Mouse (Mus musculus) frontal cortex, postnatal 36 days (tissue): ENCODE measurements around the gene Iqcf6.
"Not testable (repeated sequence)": the region's sequence is repeated elsewhere in the genome, so short reads cannot be mapped to it uniquely, and the experiment has no call there.

Source experiments
- DNase-seq, 2 experiments: peaks; one replicate each; pipeline ENCODE4 v3.0.0; 2022; ENCODE audit warnings: low spot score in 2 of 2

Iqcf6 gene

DNA sequence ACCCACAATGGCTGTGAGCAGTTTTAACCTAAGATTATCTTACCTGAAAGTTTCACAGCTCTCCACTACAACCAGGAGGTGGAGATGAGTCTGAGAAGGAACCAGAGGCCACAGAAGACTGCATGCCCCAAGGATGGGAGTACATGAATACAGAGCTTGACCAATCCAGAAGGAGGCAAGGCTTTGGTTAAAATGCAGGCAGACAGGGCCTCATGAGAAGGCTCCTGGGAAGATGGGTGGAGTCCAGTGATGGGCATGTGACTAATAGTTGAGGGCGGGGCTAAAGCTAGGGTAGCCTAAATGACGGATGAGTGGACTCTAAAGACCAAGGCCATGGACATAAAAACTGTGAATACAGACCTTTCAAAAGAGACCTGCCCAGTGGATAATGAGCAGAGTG, at the start of gene Iqcf6:
Gene Iqcf6 (plus strand): TSS at position 301 of the 400 bp plus-strand sequence.
- no peak for DNase-seq

DNA sequence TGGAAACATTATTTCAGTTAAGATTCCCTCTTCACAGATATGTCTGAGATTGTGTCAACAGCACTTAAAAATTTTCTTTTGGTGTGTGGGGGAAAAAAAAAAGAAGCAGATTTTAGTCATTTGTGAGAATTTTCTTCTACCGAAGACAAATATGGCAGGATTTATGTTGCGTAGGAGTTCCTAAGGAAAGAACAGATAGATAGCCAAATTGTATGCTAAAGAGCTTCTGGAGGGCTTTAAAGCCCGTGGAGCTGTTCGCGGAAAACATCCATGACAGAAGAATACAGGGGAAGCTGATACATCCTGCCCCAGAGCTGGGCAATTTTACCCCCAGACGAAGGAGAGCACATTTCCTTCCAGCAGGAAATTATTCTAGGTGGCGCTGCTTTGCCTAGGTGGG, 46.4 kb upstream of the Iqcf6 start:
- peak in 1 of 2 experiments; percentile 23 for DNase-seq

DNA sequence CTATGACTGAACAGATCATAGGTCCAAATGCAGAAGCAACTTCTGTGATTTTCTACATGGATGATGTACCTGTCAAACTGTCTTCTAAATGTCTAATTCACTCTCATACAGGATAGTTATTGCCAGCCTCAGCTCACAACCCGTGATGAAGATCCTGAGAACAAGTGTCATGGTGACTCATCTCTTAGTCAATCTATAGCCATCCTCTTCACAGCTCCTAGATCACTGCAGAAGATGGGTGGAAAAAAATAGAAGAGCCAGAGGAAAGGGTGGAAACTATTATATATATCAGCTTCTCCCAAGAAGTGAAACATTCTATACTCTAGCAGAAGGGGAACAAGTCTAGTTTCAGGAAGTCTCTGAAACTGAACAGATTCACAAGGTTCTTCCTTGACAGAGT, 43.8 kb upstream of the Iqcf6 start:
- no peak for DNase-seq

DNA sequence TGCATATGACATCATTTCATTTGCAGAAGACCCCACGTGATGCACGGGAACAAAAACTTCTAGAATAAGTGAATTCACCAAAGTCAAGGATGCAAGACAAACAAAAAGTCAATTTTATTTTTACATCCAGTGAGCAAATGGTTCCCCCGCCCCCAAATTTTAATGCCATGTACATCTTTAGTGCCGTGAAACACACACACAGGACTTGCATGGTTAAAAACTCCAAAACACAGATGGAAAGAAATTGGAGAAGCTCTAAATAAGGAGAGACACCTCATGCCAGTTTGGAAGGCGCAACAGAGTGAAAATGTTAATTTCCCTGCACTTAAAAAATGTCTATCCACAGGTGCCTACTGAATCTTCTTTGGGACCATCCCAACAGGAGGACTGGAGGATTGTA, 34.2 kb upstream of the Iqcf6 start:
- no peak for DNase-seq

DNA sequence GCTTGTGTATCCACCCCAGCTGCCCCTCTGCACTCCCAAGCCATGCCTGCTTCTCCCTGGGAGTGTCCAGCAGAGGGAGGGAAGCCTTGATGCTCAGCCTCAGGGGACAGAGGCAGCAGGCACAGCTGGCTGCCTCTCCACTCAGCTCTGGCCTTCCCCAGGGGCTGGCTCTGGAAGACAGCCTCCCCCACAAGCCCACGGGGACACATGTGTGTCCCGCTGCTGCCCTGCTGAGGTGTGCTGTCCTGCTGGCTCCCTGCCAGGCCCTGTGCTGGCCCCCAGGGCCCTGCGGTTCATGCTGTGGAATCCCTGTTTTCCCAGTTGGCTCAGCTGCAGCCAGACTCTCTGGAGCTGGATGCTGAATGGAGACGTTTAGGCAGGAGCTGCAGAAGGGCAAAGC, 31.0 kb upstream of the Iqcf6 start:
- not testable (repeated sequence) for DNase-seq

DNA sequence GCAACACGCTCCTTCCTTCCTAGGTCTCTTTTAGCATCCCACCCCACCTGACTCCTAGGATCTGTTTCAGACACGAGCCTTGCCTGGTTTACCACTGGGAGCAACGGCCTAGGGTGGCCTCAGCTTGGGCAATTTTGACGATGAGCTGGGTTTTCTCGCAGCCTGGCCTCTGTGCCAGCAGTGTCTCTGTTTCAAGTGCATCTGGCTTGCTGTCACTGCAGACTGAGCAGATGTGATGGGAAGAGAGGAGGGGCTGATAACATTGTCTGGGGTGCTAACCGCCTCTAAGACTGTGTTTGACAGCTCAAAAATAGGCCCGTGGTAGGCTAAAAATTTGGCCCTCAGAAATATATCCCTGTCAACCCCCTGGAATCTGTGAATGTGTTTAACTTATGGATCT, 30.5 kb upstream of the Iqcf6 start:
- DNase-seq = peak; percentile 50 to 84

DNA sequence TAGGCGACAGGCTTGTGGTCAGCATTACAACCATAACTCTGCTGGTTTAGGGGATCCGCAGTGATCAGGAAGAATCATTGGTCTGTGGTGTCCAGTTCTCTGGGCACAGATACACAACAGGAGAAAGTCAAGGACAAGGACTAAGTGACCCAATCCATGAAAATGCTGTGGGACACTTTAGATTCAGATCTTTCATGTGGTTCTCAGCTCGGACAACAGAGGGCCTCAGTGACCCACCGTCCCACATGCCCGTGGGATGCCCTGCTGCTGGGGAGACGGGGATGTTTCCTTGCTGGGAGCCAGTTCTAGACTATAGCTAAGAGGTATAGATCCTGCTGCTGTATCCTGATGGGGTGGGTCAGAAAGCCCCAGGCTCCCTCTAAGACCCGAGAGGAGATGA, 27.9 kb upstream of the Iqcf6 start:
- DNase-seq = no peak

DNA sequence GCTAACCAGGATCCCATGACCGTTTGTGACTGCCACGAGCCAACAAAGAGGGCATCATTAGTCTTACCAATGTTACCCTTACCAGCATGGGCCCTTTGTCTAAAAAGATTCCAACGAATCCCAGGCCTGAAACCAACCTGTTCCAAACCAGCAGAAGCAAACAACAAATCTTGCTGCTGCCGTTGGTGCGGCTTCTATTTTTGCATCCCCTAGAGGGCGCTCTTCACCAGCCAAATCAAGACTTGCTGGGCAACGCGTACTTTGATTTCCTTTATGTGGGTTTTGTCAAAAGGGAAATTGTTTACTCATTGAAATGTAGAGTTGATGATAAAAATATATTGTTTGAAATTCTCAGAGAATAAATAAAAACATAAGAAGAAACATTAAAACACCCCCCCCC, 25.8 kb upstream of the Iqcf6 start:
- DNase-seq = peak; percentile 37 to 71

DNA sequence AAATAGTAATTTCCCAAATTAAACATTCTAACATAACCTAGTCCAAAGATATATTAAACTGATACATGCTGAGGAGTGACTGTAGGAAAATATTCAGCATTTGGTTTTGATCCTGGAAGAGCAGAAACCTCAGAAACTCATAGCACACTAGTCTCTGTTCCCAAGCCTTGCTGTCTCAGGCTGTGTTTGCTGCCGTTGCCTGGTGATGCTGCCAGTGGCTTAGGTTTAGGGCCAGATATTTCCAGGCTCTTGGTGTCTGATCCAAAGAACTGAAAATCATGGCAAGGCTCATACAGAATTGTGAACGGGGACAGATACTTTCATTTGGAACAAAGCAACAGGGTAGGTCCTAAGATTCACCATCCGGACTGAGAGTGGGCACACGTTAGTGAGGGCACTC, 15.7 kb upstream of the Iqcf6 start:
- no peak for DNase-seq

DNA sequence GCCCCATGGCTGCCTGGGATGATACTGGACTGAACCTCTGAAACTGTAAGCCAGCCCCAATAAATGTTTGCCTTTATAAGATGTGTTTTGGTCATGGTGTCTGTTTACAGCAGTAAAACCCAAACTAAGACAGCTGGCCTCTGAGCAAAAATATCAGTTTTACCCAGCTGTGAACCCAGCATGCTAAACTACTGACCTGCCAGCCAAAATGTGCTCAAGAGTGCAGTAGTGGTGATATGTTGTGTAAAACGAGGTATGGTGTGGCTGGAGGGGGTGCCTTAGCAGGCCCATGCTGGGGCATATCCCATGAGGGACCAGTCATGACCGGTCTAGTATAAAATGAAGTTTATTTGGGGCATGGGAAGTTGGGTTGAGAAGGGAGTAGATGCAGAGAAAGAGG, 12.4 kb upstream of the Iqcf6 start:
- DNase-seq = no peak

DNA sequence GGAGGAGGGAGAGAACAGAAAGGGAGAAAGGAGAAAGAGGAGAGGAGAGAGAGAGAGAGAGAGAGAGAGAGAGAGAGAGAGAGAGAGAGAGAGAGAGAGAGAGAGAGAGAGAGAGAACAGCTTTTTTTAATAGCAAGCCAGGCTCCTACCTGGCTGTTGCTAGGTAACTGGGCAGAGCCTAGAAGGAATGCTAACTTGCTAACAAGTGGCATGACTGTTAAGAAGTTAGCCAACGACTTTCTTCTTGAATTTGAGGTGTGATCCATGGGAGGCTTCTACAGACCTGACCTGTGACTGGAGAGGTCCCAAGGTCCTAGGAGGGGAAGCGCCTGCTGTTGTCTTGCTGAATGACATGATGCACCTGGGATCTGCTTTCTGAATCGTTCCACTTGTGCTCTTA, 11.8 kb upstream of the Iqcf6 start:
- no peak for DNase-seq

DNA sequence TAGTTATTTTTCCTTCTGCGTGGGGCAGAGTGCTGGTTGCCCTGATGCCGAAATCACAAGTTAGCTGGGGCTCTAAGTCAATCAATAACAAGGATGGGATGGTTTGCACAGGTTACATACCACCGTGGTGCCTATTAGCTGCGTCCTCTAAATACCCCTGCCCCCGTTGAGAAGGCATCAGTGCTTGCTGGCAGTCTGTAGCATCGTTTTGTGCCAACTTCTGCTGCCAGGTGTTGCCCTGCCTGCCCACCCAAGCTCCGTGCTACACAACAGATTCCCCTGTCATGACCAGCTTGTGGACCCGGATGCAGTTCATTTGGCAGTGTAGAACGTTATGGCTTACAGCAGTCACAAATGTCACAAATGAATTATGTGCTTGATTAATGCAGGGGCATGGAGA, 10.1 kb upstream of the Iqcf6 start:
- DNase-seq = no peak

DNA sequence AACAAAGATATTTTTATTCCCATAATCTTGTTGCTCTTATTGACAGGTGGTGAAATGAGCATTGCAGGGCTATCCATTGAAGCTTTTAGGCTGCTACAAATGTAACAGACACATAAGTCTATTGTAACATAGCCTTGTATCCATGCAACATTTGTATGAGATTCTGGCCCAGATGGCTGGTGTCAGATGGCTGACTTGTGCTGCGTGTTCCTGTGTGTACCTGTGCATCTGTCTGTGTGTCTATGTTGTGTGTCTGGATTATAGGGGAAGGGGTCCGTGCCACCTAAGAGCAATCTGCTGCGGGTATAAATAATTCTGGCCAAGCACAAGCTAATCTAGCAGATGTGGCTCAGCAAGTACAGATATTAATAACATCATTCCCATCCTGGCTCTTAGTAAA, 8.9 kb upstream of the Iqcf6 start:
- no peak for DNase-seq

DNA sequence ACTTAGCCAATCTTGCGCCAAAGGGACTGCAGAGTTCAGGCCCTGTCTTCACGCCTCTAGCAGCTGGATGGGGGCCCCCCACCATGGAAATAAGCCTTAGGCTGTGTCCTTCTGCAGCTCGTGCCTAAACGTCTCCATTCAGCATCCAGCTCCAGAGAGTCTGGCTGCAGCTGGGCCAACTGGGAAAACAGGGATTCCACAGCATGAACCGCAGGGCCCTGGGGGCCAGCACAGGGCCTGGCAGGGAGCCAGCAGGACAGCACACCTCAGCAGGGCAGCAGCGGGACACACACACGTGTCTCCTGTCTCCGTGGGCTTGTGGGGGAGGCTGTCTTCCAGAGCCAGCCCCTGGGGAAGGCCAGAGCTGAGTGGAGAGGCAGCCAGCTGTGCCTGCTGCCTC, 1.4 kb downstream of the Iqcf6 start:
- DNase-seq = not testable (repeated sequence)

DNA sequence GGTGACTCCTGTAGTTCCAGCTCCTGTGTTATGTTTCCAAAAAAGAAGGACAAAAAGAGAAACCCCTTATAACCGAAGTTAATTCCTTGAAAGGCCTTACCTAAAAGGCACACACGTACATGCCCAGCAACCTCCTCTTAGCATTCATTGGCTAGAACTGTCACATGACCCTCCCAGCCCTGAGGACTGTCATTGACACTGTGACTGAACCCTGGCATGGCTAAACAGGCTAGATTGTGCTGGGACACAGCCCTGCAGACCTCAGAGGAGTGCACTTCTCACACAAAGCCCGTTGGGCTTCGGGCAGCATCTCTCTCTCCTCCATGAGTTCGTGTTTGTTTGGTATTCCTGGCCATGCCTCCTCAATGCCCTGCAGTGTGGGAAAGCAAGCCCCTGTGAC, 5.8 kb downstream of the Iqcf6 start:
- no peak for DNase-seq

DNA sequence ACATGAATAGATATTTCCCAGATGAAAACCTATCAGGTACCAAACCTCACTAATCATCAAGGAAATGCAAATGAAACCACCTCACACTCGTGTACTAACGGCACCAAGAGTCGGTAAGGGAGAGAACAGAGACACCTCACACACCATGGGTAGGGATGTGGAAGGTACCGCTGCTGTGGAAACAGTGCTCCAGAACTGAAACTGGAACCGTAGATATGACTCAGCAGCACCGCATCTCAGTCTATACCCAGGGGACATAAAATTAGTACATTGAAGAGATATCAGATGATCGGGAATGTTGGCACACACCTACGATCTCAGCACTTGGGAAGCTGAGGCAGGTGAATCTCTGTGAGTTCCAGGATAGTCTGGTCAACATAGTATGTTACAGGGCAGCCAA, 11.8 kb downstream of the Iqcf6 start:
- DNase-seq = no peak

DNA sequence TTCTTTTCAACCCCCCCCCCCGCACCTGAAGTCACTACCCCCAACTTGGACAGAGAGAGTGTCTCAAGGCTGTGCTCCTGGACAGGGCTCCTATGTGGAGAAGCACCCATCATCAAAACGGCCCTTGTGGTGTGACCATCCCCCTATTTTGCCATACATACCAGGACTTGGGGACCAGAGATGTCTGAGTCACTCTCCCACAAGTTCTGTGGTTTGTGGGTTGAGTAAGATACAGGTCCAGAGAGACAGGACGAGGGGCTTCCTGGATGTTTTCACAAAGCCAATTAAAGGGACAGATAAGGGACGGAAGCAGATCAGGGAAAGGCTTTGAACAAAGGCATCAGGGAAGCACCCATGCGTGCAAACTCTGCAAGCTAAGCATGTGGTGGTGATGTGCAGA, 15.0 kb downstream of the Iqcf6 start:
- DNase-seq = no peak

DNA sequence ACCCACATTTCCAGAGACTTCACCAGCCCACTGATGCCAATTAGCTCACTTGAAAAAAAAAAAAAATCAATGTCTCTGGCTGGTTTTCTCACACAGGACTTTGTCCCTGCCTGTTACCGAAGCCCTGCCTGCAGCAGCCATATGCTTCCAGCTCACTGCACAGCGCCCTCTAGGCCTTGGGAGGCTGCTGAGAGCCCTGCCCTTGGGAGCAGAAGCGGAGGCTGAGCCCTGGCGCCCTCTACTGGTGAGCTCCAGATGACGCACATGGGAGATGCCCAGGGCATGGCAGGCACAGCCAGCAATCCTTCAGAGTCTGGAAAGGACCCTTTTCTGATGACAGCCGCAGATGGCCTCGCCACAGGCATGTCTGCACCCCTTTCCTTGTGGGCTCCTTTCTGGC, 16.7 kb downstream of the Iqcf6 start:
- DNase-seq = peak; percentile 71 to 83

DNA sequence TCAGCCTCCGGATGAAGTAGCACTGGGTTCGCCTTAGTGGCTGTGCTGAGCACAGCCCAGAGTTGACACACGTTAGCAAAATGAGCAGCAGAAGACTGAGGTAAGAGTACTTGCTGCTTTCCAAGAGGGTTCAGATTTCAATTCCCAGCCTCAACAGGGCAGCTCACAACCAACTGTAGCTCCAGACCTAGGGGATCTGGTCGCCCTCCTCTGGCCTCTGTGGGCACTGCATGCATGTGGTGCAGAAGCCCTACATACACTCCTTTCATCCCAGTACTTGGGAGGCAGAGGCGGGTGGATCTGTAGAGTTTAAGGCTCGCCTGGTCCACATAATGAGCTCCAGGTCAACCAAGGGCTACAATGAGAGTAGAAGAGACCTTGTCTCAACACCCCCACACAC, 17.4 kb downstream of the Iqcf6 start:
- no peak for DNase-seq

DNA sequence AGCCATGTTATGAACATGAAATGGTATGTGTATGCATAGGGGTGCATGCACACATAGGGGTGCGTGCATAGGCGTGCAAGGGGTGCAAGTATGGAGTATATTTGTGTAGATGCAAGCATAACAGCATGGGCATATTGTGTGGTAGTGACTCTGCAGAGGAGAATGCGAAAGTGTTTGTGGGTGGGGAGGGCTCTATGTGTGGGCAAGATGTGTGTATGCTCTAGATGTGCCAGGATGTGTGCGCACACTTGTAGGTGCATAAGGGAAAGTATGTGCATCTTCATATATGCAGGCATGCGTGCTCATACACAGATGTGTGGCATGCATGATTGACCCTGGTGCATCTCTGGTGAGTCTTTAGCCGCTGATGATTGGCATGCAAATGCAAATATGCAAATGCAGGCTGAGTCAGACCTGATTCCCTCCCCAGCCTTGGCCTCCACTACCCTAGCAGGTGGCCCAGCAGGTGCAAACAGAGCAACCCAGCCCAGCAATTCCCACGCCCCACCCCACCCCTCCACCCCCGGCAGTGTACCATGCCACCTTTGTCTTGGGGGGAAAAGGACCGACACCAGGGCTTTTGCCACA, 19.4 kb downstream of the Iqcf6 start:
- DNase-seq = no peak

DNA sequence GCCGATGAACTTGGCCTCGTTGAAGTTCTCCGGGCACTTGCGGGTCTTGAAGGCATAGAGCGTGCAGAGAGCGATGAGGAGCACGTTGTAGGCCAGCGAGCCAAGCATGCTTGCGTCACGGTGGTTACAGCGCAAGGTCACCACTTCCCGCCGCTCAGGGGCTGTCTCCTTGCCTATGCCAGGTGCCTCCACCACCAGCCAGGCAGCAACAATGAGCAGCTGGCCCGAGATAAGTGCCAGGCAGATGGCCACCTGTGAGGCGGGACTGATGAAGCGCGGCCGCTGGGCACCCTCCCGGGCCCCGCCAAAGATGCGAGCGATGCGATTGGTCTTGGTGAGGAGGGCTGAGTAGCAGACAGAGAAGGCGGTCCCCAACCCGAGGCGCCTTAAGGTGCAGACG, 20.8 kb downstream of the Iqcf6 start:
- no peak for DNase-seq

DNA sequence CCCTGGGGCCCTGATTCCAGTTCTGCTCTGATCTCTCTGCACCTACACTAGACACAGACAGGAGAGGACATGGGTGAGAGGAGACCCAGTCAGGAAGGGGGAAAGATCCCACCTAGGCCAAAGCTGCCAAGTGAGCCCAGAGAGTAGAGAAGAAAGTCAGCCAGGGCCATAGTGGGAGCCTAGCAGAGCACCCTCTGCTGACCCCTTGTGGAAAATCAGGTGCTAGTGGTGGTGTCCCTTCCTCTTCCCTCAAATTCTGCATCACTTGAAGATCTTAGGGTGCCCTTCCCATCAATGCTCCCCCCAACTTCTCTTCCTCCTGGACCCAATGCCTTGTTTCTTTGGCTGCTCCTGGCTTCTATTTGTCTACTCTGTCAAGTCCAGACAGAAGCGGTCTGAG, 26.3 kb downstream of the Iqcf6 start:
- DNase-seq = no peak

DNA sequence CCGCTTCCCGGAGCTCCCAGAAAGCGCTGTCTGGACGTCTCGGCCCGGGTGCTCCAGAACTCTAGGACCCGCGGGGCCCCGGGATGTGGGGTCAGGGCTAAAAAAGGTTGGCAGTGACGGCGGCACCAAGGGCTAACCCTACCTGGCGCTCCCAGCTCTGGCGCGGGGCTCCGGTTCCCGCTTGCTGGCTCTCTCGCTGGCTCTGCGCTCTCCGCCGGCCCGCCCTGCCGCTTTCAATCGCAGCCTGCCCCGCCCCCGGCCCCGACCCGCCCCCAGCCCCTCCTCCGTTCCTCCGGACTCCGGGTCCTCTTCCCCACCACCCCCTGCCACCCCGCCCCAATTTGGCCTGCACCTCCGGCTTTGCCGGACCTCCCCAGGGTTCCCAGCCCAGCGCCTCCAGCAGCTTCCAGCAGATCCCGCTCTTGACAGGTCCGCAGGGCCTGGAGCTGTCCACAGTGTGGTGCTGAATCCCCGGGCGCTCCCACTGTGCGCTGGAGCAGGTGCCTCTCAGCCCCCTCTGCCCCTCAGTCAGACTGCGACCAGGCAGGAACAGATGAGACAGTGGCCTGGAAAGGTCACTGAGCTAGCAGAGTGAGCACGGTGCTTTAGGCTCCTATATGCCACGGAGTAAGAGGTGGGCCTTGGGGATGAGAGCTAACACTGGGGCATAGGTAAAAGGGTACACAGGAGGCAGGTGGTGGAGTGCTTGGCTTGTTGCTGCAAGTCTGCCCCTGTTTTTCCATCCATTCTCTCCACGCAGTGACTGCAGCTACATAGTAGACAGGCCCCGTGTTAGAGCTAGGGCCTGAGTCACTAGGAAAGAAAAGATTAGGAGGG, 29.7 kb downstream of the Iqcf6 start, which contains the start of gene Grm2:
Gene Grm2 (minus strand): TSS at position 199 of the 837 bp plus-strand sequence.
- DNase-seq = peak in 1 of 2 experiments; percentile 51

DNA sequence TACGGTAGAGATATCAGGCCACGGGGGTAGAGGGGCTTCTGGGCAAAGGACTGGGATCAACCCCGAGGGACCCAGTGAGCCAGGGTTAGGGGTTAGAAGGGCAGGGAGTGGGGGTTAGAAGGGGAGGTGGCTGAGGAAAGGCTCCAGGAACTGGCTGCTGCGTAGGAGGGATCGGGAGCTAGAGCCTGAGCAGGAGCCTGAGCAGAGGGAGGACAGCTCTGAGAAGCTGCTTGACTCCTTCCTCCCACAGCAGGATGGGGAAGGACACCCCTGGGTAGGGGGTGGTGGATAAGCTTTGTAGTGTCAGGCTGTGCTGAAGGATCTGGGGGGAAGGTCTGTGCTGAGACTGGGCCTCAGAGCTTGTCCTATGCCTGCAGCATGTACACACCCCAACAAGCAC, 30.4 kb downstream of the Iqcf6 start:
- no peak for DNase-seq
